Mouse (Mus musculus) urinary bladder, adult 2 months (tissue): Measurements from ENCODE around the gene Ghrl. TPM values are rescaled to one million over a fixed set of nuclear protein-coding genes. Genes with fewer than 3 reads are reported as not detected.
"Not testable (repeated sequence)": the region's sequence is repeated elsewhere in the genome, so short reads cannot be mapped to it uniquely, and the experiment has no call there.

Source experiments
- DNase-seq: peaks from one replicate; pipeline ENCODE4 v3.0.0; 2022; ENCODE audit warnings: low spot score
- polyA plus RNA-seq: library from polyadenylated mRNA; depleted of rRNA; stranded (reverse); fragments of >200 nt; gene quantifications from 2 replicates; pipeline ENCODE4 v1.2.3, GENCODE M21; 2012

The Ghrl gene
- polyA plus RNA-seq, 1 experiment: 0.23 TPM

DNA sequence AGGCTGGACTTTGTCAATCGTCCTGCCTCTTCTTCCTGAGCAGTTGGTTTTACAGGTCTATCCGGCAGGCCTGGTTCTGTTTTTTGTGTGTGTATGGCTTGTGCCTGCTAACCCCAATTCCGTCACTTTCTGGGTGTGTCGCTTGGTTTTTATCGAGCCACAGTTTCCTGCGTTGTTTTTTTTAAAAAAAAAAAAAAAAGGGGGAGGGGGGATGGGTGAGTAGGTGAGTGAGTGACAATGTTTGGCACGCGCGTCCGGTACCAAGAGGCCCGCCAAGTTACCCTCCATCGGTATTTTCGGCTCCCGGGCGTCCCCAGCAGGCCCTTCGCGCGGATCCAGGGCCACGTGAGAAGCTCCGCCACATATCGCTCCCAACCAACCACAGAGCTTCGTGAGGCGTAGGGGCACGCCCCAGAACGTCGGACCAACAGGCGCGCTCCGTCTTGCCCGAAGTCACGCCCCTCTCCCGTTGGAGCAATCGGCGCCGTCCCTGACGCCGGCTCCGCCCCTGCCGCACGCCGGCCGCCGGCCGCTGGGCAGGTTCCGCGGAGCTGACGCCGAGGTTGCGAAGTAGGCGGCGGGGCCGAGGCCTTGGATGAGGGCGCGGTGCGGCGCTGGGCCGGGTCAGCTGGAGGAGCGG, 23.0 kb downstream of the Ghrl start, which contains the start of gene Tatdn2:
Tatdn2 (plus strand) TSS at position 469 of the 640 bp plus-strand sequence.
- DNase-seq: peak; percentile 96

GRCm38 (mm10) chr6:113695766-113696355, 23.8 kb downstream of the Ghrl start:
- no peak for DNase-seq

DNA sequence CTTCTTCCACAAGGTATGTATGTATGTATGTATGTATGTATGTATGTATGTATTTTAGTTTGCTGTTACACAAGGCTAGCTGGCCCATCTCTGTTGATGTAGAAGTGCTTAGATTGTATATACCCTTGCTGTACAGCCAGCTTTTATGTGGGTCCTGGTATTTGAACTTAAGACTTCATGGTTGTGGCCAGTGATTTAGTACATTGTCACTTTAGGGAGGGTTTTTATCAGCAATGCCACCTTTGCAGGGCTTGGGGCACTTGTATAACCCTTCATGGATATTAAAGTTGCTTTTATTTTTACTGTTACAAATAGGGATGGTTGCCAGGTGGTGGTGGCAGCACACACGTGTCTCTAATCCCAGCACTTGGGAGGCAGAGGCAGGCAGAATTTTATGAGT, 24.5 kb downstream of the Ghrl start:
- DNase-seq: no peak

DNA sequence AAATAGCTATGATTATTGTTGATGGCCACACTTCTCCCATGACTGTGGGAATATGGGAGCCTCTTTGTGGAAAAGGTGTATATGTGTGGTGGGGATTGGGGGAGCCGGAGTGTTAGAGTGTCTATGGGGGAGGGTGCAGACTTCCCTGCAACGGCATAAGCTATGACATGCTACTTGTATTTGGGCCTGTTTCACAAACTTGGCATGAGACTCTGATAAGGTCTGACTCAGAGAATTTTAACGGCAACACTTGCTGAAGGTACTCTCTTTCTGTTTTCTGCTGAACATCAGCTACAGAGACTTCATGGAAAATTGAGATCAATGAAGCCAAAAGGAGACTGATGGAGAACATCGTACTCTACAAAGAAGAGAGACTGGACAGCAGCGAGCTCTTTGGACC, 26.3 kb downstream of the Ghrl start:
- no peak for DNase-seq

DNA sequence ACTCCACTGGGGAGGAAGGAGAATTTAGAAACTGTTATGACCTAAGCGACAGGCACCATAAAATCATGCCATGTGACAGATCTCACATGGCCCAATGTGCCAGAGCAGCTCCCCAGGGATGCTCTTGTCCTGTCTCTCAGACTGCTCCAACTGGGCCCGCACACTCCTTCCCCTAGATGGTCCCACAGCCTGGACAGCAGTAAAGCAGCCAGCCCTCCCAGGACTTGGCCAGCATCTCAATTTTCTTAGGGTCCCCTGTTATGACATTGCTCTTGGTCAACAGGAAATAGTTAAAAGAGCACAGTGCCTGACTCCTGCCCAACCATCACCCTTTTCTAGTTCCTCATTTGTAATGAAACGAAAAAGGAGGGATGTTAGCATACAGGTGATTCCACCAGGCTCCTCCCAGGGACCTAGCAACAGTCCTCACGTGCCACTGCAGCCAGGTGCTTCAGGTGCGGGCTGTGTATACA, 27.0 kb downstream of the Ghrl start:
- no peak for DNase-seq

GRCm38 (mm10) chr6:113691084-113691462, 28.6 kb downstream of the Ghrl start:
- no peak for DNase-seq

- DNase-seq: peak; percentile 70
These were observed 29.1 kb downstream of the Ghrl start for GRCm38 (mm10) chr6:113690400-113691083.

DNA sequence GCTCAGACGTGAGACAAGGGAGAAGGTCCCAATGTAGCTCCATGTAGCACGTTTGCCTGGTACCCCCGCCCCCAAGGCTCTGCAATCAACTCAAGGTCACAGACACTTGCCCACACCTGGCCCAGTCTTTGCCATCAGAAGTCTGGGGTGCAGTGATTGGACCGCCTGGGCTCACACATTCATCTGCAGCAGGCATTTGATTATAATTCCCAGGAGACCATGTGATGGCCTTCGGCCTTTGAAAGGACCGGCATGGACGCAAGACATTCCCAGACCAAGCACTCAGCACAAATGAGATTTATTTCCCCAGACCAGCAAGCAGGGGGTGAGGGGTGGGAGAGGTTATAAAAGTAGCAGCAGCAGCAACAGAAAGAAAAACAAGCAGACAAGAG, 29.7 kb downstream of the Ghrl start:
- DNase-seq: peak; percentile 40

- no peak for DNase-seq
These were observed 33.0 kb downstream of the Ghrl start for GRCm38 (mm10) chr6:113686551-113687125.

GRCm38 (mm10) chr6:113683081-113683825, 36.4 kb downstream of the Ghrl start:
- DNase-seq: no peak

- peak; percentile 72 for DNase-seq
These were observed 38.4 kb downstream of the Ghrl start for GRCm38 (mm10) chr6:113681271-113681670.

DNA sequence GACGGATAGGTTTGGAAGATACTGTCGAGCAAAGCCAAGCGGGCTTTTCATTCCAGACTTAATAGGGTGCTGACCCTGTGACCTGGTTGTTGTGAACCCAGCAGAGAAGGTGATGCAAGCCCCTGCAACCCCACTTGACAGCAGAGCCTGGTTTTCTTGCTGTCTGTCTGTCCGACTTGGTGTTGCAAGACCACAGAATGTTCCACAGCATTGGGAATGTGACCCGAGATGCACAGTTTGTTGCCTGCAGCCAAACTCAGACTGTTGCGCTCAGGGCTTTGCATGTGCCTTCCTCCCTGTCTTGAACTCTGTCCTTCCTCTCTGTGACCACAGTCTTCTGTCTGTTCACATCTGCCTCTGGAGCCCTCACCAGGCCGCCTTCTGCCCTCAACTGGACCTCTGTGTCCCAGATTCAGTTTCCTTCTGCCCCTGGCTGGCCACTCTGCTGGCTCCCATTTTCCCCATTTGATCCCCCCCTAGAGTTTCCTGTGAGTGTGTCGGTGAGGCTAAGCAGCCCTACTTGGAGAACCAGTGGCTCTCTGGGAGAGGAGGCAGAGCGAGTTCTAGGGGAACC, 39.6 kb downstream of the Ghrl start:
- DNase-seq: no peak

- no peak for DNase-seq
These were observed 41.3 kb downstream of the Ghrl start for GRCm38 (mm10) chr6:113678246-113679012.

GRCm38 (mm10) chr6:113677070-113677734, 42.5 kb downstream of the Ghrl start:
- no peak for DNase-seq

- DNase-seq: no peak
These were observed 43.7 kb downstream of the Ghrl start for GRCm38 (mm10) chr6:113675991-113676390.

- no peak for DNase-seq
These were observed 44.4 kb downstream of the Ghrl start for GRCm38 (mm10) chr6:113675234-113675633.

GRCm38 (mm10) chr6:113672989-113673388, 46.7 kb downstream of the Ghrl start:
- DNase-seq: no peak

- not testable (repeated sequence) for DNase-seq
These were observed 47.7 kb downstream of the Ghrl start for GRCm38 (mm10) chr6:113672029-113672428.

GRCm38 (mm10) chr6:113669821-113670220, 49.9 kb downstream of the Ghrl start:
- DNase-seq: no peak
